Mouse (Mus musculus) stomach, embryonic 15.5 days (tissue): ENCODE measurements around the gene Vwa2. TPM values are rescaled to one million over a fixed set of nuclear protein-coding genes. Genes with fewer than 3 reads are reported as not detected.

Experiments
- ATAC-seq: fragments of 200-750 bp; cut with Nextera tagmentation; 2 replicates; pipeline ENCODE4 v1.8.0; 2017; ENCODE audit warnings: low read depth, moderate number of reproducible peaks, moderate TSS enrichment; ENCODE audit not compliant: insufficient read depth, low FRiP score
- H3K27ac ChIP-seq: fragments of 300-500 bp; sonication (generic); 2 replicates; pipeline ENCODE4 v1.5.1; 2015; ENCODE audit warnings: mild to moderate bottlenecking, inconsistent platforms
- H3K27me3 ChIP-seq: fragments of 300-500 bp; sonication (generic); replicated peaks from 2 replicates; pipeline ENCODE4 v1.6.1; 2015; ENCODE audit warnings: inconsistent platforms
- H3K36me3 ChIP-seq: fragments of 300-500 bp; sonication (generic); 2 replicates; pipeline ENCODE4 v1.6.1; 2015; ENCODE audit warnings: inconsistent platforms
- H3K4me1 ChIP-seq: fragments of 300-500 bp; sonication (generic); 2 replicates; pipeline ENCODE4 v1.6.1; 2015; ENCODE audit warnings: inconsistent platforms
- H3K4me2 ChIP-seq: fragments of 300-500 bp; sonication (generic); 2 replicates; pipeline ENCODE4 v1.6.1; 2015; ENCODE audit warnings: mild to moderate bottlenecking, inconsistent platforms
- H3K4me3 ChIP-seq: fragments of 300-500 bp; sonication (generic); replicated peaks from 2 replicates; pipeline ENCODE4 v1.5.1; 2015; ENCODE audit warnings: inconsistent platforms
- H3K9ac ChIP-seq: fragments of 300-500 bp; sonication (generic); 2 replicates; pipeline ENCODE4 v1.6.1; 2015; ENCODE audit warnings: inconsistent platforms
- H3K9me3 ChIP-seq: fragments of 300-500 bp; sonication (generic); 2 replicates; pipeline ENCODE4 v1.6.1; 2016; ENCODE audit warnings: inconsistent platforms
- WGBS: fragments of 180-500 bp; shearing (Covaris S2); methylation state at CpG from one replicate; pipeline ENCODE4 v1.1.7; 2015; 5-methylcytosine and 5-hydroxymethylcytosine counted together
- polyA plus RNA-seq: library from polyadenylated mRNA; unstranded; fragments of >200 nt; fragmentation: Nextera tagmentation; extraction: Ambion mirVana; gene quantifications from 2 replicates; pipeline ENCODE4 v1.2.1, GENCODE M21; 2015

Gene Vwa2
- polyA plus RNA-seq, 1 experiment from 2014 or later = 2.6 TPM

DNA sequence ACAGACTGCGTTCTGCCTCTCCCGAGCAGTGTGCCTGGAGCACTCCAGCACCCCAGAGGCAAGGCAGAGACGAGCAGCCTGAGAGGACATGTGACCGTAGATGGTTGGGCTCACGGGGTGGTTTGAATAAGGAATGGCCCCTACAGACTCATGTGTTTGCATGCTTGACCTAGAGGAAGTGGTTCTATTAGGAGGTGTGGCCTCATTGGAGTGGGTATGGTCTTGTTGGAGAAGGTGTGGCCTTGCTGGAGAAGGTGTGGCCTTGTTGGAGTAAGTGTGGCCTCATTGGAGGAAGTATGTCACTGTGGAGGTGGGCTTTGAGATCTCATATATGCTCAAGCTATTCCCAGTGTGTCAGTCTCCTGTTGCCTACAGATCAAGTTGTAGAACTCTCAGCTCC lies 63.9 kb downstream of the Vwa2 start:
- no peaks in the 10 kb centered on the region for H3K27me3 ChIP-seq
- H3K27ac ChIP-seq = no peak overlapping the region
- H3K9ac ChIP-seq = no peak overlapping the region
- no peaks in the 10 kb centered on the region for H3K9me3 ChIP-seq
- no peaks in the 10 kb centered on the region for H3K4me1 ChIP-seq
- no peak overlapping the region for H3K4me3 ChIP-seq
- 93% methylated on average over 5 of the region's 5 CpGs for WGBS
- H3K36me3 ChIP-seq = no peaks in the 10 kb centered on the region
- H3K4me2 ChIP-seq = no peak overlapping the region
- ATAC-seq = no peak

DNA sequence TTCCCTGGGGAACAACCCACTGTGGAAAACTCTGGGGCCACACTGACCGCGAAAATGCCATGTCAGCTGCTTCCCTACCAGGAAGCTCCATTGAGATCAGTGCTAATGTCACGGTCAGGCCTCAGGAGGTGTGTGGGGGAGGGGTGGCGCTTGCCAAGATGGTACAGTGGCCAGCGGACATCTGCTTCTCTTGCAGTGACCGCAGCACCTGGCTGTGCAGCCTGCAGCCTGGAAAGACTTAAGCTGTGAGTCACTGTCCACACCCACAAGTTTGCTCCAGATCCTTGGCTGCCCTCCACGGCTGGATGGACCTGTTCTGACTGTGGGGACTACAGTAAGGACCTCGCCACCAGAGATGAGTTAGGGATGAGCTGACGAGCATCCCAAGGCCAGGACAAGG lies 65.8 kb downstream of the Vwa2 start:
- no peak for ATAC-seq
- no peaks in the 10 kb centered on the region for H3K36me3 ChIP-seq
- no peak overlapping the region for H3K27ac ChIP-seq
- no peaks in the 10 kb centered on the region for H3K4me1 ChIP-seq
- H3K4me3 ChIP-seq = no peak overlapping the region
- no peaks in the 10 kb centered on the region for H3K27me3 ChIP-seq
- H3K9ac ChIP-seq = no peak overlapping the region
- no peak overlapping the region for H3K4me2 ChIP-seq
- no peaks in the 10 kb centered on the region for H3K9me3 ChIP-seq
- 69% methylated on average over 9 of the region's 9 CpGs for WGBS

DNA sequence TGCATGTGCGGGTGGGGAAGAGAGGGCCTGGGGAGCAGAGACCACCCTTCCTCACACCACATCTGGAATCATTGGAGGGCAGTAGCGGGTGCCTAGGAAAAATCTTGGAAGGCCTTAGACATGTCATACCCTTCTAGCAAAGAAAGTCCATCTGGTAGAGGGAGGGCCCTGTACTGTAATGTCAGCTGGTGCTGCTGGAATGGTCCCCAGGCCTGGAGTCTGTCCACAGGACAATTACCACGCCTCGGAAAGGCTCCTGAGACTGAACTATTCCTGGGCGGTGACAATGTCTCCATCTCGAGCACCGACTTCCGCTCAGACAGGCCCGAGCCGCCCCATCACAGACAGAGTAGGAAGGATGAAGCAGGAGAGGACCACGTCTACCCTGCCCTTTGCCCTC lies 66.5 kb downstream of the Vwa2 start:
- Histone ChIP-seq H3K36me3 (no peaks in the 10 kb centered on the region), H3K27ac (no peak overlapping the region), H3K4me1 (no peaks in the 10 kb centered on the region), H3K27me3 (no peaks in the 10 kb centered on the region), H3K9me3 (no peaks in the 10 kb centered on the region), H3K4me2 (no peak overlapping the region), H3K9ac (no peak overlapping the region), H3K4me3 (no peak overlapping the region)
- no peak for ATAC-seq
- 88% methylated on average over 11 of the region's 11 CpGs for WGBS

DNA sequence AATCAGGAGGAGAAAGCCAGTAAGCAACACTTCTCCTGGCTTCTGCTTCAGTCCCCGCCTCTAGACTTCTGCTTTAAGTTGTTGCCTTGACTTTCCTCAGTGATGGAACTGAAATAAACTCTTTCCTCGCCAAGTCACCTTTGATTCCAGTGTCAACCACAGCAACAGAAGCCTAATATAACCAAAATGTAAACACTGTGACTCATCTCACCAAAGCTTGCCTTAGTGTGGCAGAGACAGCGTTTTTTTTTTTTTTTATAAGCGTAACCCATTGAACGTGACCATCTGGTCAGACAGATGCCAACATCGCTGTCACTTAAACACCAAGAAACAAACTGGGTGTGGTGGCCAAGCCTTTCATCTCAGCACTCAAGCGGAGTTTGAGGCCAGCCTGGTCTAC lies 68.2 kb downstream of the Vwa2 start:
- Histone ChIP-seq H3K4me2 (no peak overlapping the region), H3K9ac (no peak overlapping the region), H3K4me1 (no peaks in the 10 kb centered on the region), H3K27ac (no peak overlapping the region), H3K9me3 (no peaks in the 10 kb centered on the region), H3K27me3 (no peaks in the 10 kb centered on the region), H3K4me3 (no peak overlapping the region), H3K36me3 (no peaks in the 10 kb centered on the region)
- no peak for ATAC-seq
- 82% methylated on average over 7 of the region's 7 CpGs for WGBS

DNA sequence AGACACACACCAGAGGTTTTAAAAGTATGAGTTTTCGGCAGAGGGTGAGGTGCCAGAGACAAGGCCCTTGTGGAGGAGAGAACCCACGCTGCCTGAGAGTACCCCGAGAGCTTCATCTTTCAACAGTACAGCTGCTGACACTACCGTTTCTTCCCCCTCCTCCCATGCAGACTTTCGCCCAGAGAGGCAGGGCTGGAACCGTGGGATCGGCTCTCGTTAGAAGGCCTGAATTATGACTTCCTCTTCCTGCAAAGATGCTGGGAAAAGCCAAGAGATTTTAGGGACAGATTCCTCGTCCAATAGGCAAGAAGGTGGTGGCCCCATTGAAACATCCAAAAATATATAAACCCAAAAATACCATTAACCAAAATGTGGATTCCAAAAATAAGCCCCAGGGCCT lies 70.2 kb downstream of the Vwa2 start:
- no peaks in the 10 kb centered on the region for H3K9me3 ChIP-seq
- no peak overlapping the region for H3K27ac ChIP-seq
- H3K4me3 ChIP-seq = no peak overlapping the region
- H3K27me3 ChIP-seq = no peaks in the 10 kb centered on the region
- H3K4me1 ChIP-seq = no peaks in the 10 kb centered on the region
- H3K36me3 ChIP-seq = no peaks in the 10 kb centered on the region
- no peak for ATAC-seq
- no peak overlapping the region for H3K4me2 ChIP-seq
- WGBS = 49% methylated on average over 9 of the region's 9 CpGs
- H3K9ac ChIP-seq = no peak overlapping the region

DNA sequence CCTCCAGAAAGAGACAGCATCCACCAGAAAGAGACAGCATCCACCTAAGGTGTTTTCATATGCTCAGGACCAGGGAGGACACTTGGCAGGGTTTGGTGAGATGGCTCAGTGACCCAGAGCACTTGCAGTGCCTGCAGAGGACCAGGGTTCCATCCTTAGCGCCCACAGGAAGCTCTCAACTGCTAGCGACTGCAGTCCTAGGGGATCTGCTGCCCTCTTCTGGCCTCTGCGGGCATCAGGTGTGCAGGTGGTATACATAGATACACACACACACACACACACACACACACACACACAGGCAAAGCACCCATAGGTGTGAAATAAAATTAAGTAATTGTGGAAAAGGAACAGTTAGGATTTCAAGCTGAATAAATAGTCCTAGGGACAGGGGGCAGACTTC lies 70.8 kb downstream of the Vwa2 start:
- Histone ChIP-seq H3K4me2 (no peak overlapping the region), H3K9me3 (no peaks in the 10 kb centered on the region), H3K27ac (no peak overlapping the region), H3K4me3 (no peak overlapping the region), H3K36me3 (no peaks in the 10 kb centered on the region), H3K9ac (no peak overlapping the region), H3K27me3 (no peaks in the 10 kb centered on the region), H3K4me1 (no peaks in the 10 kb centered on the region)
- WGBS = 95% methylated on average over 3 of the region's 3 CpGs
- no peak for ATAC-seq

DNA sequence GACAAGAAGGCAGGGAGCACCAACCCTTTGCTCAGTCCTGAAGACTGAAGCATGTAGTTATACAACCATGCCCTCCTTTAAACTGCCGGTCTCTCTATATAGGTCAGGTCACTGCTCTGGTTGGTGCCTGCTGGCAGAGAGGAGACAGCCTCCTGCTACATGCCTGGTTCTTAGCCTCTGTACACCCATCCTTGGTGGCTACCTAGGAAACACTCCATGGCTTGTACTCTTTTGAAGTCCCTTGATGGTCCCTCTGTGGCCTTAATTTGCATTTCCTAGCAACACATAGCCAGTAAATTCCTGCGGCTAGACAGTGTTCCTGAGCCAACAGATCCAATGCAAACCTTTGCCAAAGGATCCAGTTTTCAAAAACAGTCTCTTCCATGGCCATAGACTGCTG lies 71.6 kb downstream of the Vwa2 start:
- Histone ChIP-seq H3K36me3 (no peaks in the 10 kb centered on the region), H3K9me3 (no peaks in the 10 kb centered on the region), H3K27ac (no peak overlapping the region), H3K27me3 (no peaks in the 10 kb centered on the region), H3K4me3 (no peak overlapping the region), H3K9ac (no peak overlapping the region), H3K4me2 (no peak overlapping the region), H3K4me1 (no peaks in the 10 kb centered on the region)
- no peak for ATAC-seq
- 75% methylated on average over 2 of the region's 2 CpGs for WGBS

DNA sequence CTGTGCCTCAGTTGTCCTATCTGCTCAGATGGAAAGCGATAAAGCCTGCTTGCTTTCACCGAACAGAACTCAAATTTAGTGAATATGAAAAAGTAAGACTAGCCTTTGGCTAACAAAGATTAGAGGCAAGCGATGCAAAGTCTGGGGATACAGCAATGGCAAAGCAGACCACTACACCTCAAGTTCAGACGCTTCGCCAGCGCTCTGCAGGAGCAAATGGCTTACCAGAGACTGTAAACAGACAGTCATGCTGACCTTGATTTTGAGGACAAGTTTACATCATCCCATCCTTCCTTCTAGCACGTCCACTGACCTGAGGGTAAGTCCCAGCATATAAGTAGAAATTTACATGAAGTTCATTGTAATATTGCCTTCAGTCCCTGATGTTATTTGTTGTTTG lies 72.2 kb downstream of the Vwa2 start:
- Histone ChIP-seq H3K27me3 (no peaks in the 10 kb centered on the region), H3K4me1 (no peaks in the 10 kb centered on the region), H3K36me3 (no peaks in the 10 kb centered on the region), H3K4me2 (no peak overlapping the region), H3K4me3 (no peak overlapping the region), H3K27ac (no peak overlapping the region), H3K9me3 (no peaks in the 10 kb centered on the region), H3K9ac (no peak overlapping the region)
- 85% methylated on average over 7 of the region's 7 CpGs for WGBS
- no peak for ATAC-seq

DNA sequence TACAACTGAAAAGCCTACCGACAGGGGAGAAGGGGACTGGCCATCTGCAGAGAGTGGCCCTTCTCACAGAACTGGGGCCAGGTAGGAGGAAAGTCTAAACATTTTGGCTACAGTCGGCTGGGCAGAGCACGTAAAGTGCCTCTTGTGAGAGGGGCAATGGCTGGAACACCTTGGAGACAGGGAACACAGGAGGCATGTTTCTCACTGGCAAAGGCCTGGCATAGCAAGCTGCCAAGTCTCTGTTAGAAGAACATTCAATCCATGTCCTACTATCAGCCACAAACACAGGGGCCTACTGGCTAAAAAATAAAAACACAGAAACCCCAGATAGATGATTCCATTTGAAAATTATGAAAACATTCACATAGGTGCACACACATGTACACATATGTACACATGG lies 72.7 kb downstream of the Vwa2 start:
- Histone ChIP-seq H3K9ac (no peak overlapping the region), H3K4me2 (no peak overlapping the region), H3K27ac (no peak overlapping the region), H3K4me1 (no peaks in the 10 kb centered on the region), H3K4me3 (no peak overlapping the region), H3K27me3 (no peaks in the 10 kb centered on the region), H3K9me3 (no peaks in the 10 kb centered on the region), H3K36me3 (no peaks in the 10 kb centered on the region)
- 90% methylated on average over 3 of the region's 3 CpGs for WGBS
- no peak for ATAC-seq

DNA sequence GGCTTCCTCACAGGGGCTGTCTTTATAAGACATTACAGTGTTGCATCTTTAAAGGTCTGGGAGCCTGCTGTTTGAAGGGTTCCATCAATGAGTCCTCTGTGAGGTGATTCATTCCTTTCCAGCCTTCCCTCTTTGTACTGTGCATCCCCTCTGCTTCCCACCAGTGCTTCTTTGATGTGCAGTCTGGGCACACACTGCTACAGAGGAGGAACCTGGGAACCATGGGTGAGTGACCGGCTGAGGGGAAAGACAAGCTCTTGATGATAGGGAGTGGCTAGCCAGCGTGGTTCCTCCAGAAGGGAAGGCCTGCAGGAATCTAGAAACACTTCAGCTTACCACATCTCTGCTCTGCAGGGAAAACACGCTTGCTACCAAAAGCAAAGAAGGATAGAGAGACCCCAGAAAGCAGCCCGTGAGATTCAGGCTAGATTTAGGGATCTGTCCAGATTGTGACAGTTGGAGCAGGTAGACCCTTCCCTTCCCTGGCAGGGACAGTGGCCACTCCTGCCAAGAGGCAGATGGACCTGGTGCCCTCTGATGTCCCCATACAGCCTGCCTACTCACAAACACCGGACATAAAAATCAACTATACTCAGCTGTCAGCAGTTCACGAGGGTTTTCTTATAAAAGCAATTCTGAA lies 74.0 kb downstream of the Vwa2 start:
- no peaks in the 10 kb centered on the region for H3K27me3 ChIP-seq
- no peaks in the 10 kb centered on the region for H3K9me3 ChIP-seq
- ATAC-seq = no peak
- no peak overlapping the region for H3K4me2 ChIP-seq
- H3K36me3 ChIP-seq = no peaks in the 10 kb centered on the region
- H3K4me1 ChIP-seq = no peaks in the 10 kb centered on the region
- no peak overlapping the region for H3K27ac ChIP-seq
- 71% methylated on average over 6 of the region's 6 CpGs for WGBS
- no peak overlapping the region for H3K4me3 ChIP-seq
- no peak overlapping the region for H3K9ac ChIP-seq

DNA sequence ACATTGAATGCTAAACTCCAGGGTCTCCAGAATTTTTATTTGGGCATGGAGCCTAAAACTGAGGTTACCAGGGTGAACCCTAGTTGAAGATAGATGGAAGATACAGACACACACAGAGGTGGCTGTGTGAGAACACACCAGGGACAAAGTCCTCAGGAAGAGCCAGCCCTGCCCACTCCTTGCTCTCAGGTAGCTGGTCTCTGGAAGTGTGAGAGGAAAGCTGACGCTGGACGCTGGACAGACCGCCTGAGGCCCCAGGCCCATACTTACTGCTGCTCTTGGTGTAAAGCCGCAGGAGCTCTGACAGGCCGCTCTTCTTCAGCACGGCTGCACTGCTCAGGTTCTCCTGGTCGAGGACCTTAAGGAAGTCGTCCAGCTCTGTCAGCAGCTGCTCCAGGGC lies 75.8 kb downstream of the Vwa2 start:
- ATAC-seq = no peak
- no peaks in the 10 kb centered on the region for H3K27me3 ChIP-seq
- no peaks in the 10 kb centered on the region for H3K9me3 ChIP-seq
- H3K9ac ChIP-seq = no peak overlapping the region
- 65% methylated on average over 8 of the region's 8 CpGs for WGBS
- no peak overlapping the region for H3K4me2 ChIP-seq
- H3K27ac ChIP-seq = no peak overlapping the region
- H3K36me3 ChIP-seq = no peaks in the 10 kb centered on the region
- no peaks in the 10 kb centered on the region; the same call in 1 of the 2 replicates for H3K4me1 ChIP-seq
- H3K4me3 ChIP-seq = no peak overlapping the region

DNA sequence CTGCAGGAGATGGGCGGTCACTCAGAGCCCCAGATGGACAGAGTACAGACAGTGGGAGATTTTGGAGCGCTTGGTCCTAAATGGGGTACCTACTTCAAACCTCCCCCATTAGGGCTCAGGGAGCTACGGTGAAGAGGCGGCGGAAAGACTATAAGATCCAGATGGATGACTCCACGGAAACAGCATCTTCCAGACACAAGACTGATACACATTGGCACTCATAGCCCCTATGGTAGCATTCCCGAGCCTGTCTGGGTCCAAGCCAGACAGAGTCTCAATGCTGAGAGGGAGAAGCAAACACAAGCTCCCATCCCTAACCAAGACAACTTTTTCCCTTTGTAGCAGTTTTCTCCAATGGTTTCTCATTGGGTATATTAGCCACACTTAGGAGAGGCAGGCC lies 76.8 kb downstream of the Vwa2 start:
- Histone ChIP-seq H3K27ac (no peak overlapping the region), H3K9me3 (no peaks in the 10 kb centered on the region), H3K4me2 (no peak overlapping the region), H3K9ac (no peak overlapping the region), H3K36me3 (no peaks in the 10 kb centered on the region), H3K27me3 (no peaks in the 10 kb centered on the region), H3K4me3 (no peak overlapping the region), H3K4me1 (no peaks in the 10 kb centered on the region; the same call in 1 of the 2 replicates)
- 77% methylated on average over 7 of the region's 7 CpGs for WGBS
- no peak for ATAC-seq

DNA sequence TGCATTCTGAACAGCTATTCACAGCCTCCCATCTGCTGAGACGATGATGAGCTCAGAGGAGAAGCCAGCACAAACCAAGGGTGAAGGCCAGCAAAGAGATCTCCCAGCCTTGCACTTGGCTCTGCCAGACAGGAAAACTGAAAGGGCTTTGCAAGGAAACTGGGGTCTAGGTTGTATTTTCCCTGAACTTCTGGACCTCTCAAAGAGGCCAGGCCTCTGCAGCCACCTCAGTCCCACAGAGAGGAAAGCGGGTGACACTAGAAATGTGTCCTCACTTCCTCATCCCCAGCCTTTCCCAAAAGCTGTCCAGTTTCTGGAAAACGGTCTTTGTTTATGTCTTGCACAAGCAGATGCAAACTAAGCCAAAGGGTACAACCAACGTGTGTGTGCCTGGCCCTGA lies 79.8 kb downstream of the Vwa2 start:
- ATAC-seq = no peak
- Histone ChIP-seq H3K27ac (peak overlapping the region; percentile 16; the same call in 1 of the 2 replicates), H3K9ac (no peak overlapping the region)

More for the DNA sequence above, 79.8 kb downstream of the Vwa2 start:
- Histone ChIP-seq H3K36me3 (no peaks in the 10 kb centered on the region), H3K27me3 (no peaks in the 10 kb centered on the region), H3K9me3 (no peaks in the 10 kb centered on the region), H3K4me2 (no peak overlapping the region), H3K4me3 (no peak overlapping the region), H3K4me1 (peaks cover 11% of the 10 kb centered on the region)
- 49% methylated on average over 4 of the region's 4 CpGs for WGBS
